Mouse (Mus musculus) liver, embryonic 14.5 days (tissue): ENCODE results near the gene Cetn2.

ENCODE experiments used
- CTCF ChIP-seq: IDR thresholded peaks from 2 replicates; pipeline ENCODE4 v1.5.1; 2016; ENCODE audit warnings: antibody characterized with exemption, low read depth, control low read depth
- EP300 ChIP-seq: IDR thresholded peaks from 2 replicates; pipeline ENCODE4 v1.6.1; 2016; ENCODE audit warnings: antibody characterized with exemption, low read depth

DNA sequence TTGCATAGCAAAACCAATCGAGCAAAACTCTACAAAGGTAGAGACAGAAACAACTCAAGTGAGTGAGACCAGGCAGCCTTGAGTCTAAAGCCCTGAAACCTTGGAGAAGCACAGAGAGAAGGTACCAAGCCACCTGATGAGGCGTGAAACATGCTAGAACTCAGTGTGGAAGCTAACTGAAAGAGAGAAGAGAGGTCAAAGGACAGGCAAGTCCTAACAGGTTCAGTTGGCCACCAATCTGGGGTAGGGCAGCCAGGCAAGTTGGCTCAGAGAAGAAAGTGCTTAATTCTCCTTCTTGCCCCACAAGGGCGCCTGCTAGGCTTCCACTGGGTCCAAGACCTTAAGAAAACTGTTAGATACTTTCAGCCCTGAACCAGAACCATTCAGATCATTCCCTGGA lies 43.3 kb upstream of the Cetn2 start:
- TF ChIP-seq CTCF (no peak), EP300 (no peak)
